Mouse (Mus musculus): ENCODE data around the gene Kcnd2. TPM values are rescaled to one million over a fixed set of nuclear protein-coding genes. Genes with fewer than 3 reads are reported as not detected.

Kcnd2 gene
- polyA plus RNA-seq, 1 experiment from 2014 or later = 4.3 TPM

DNA sequence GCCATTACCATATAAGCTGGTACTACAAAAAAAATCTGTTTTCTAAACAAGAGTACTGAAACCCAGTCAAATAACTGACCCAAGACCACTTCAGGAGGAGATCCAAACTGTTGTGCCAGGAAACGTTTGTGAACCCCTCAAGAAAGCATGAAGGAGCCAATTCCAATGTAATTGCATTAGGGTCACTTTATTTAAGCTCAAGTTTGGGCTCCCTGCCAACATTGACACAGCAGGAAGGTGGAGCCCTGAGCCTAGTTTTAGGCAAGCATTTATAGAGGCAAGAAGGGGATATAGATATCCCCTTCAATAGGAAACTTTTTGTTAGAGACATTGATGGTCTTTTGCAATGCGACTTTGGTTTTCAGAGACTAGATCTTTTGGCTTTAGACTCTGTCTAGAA, 525.3 kb downstream of the Kcnd2 start:
- no peak overlapping the region for H3K9ac ChIP-seq

DNA sequence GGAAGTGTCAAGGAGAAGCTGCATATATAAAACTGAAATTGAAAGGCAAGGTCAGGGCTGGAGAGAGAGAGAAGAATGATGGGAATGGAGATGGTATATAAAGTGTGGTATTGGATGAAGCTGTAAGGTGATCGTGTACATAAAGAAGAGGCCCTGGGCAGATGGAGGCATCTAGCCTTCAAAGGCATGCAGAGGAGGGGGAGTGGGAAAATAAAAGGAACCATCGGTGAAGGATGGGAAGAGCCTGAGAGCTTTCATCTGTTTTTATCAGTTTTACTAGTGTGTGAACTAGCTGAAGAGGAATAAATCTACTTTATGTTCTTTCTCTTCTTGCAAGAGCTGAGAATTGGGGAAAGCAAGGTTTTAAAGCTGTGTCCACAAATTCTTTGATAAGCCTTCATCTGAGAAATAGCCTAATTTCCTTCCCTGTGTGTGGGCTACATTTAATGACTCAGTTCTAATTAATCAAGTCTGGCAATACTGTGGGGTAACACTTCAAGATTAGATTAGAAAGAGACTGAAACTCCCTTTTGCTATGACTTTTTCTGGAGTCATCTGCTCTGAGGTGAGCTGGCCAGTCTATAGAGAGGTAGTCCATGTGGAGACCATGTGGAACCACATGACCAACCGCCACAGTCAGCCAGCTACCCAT, 529.4 kb downstream of the Kcnd2 start:
- Histone ChIP-seq H3K4me3 (replicated peaks) (no peak overlapping the region), H3K4me1 (no peaks in the 10 kb centered on the region), H3K9ac (no peak overlapping the region), H3K9me3 (no peaks in the 10 kb centered on the region), H3K36me3 (replicated peaks) (no peaks in the 10 kb centered on the region), H3K27ac (no peak overlapping the region), H3K4me2 (no peak overlapping the region), H3K27me3 (no peaks in the 10 kb centered on the region)
- ATAC-seq (ENCODE audit: low FRiP score) = no peak
- 89% methylated on average over 3 of the region's 3 CpGs for WGBS

More for the DNA sequence above, 525.3 kb downstream of the Kcnd2 start:
- no peak overlapping the region for H3K27ac ChIP-seq
- no peaks in the 10 kb centered on the region for H3K27me3 ChIP-seq
- H3K4me3 ChIP-seq (replicated peaks) = no peak overlapping the region
- no peaks in the 10 kb centered on the region for H3K36me3 ChIP-seq (replicated peaks)
- no peak for ATAC-seq (ENCODE audit: low FRiP score)
- H3K4me1 ChIP-seq = no peaks in the 10 kb centered on the region
- H3K4me2 ChIP-seq = no peak overlapping the region
- WGBS = 56% methylated on average over 2 of the region's 2 CpGs
- H3K9me3 ChIP-seq = no peaks in the 10 kb centered on the region

DNA sequence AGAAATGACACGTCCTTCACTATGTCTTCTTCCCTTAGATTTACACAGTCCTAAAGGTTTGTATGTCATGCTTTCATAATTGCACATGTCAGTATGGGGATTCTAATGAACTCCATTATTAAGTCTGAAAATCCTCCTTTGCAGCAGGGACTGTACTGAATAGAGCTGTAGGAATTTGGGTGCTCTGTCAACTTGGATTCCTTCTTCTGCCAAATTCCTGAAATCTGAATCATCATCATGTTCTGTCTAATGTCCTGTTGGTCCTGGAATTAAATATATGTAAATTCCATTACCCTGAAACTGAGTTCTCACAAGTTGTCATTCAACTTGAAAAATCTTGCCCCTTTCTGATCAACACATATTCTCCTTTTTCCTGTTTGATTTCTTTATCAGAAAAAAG, 532.2 kb downstream of the Kcnd2 start:
- H3K4me3 ChIP-seq (replicated peaks) = no peak overlapping the region
- no peaks in the 10 kb centered on the region for H3K36me3 ChIP-seq (replicated peaks)
- WGBS = 77% methylated on average over 1 of the region's 1 CpGs
- H3K9ac ChIP-seq = no peak overlapping the region
- no peak overlapping the region for H3K4me2 ChIP-seq
- no peak overlapping the region for H3K27ac ChIP-seq
- ATAC-seq (ENCODE audit: low FRiP score) = no peak
- no peaks in the 10 kb centered on the region for H3K27me3 ChIP-seq
- no peaks in the 10 kb centered on the region for H3K4me1 ChIP-seq
- no peaks in the 10 kb centered on the region for H3K9me3 ChIP-seq

DNA sequence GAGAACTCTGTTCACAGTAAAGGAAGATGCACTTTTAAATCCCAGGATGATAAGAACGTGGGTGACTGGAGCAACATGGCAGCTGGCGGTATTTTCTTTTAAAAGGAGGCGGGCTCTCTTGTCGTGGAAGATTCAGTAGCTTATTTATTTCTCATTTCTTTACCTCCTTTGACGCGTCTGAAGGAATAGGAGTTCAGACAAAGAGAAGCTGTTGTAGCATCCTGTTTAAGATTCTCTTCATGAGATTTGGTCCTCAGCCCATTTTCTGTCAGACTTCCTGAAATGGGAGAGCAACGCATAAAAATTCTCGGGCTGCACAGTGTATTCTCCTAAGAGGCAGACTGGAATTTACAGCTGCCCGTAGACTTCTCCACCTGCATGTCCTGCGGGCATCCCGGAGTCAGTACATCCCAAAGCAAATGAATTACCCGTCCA, 552.5 kb downstream of the Kcnd2 start:
- H3K4me2 ChIP-seq = no peak overlapping the region
- H3K9me3 ChIP-seq = no peaks in the 10 kb centered on the region
- no peak overlapping the region for H3K4me3 ChIP-seq (replicated peaks)
- no peak overlapping the region for H3K27ac ChIP-seq
- H3K4me1 ChIP-seq = no peaks in the 10 kb centered on the region
- no peaks in the 10 kb centered on the region for H3K36me3 ChIP-seq (replicated peaks)
- no peaks in the 10 kb centered on the region for H3K27me3 ChIP-seq
- no peak for ATAC-seq (ENCODE audit: low FRiP score)
- no peak overlapping the region for H3K9ac ChIP-seq
- WGBS = 83% methylated on average over 12 of the region's 12 CpGs

DNA sequence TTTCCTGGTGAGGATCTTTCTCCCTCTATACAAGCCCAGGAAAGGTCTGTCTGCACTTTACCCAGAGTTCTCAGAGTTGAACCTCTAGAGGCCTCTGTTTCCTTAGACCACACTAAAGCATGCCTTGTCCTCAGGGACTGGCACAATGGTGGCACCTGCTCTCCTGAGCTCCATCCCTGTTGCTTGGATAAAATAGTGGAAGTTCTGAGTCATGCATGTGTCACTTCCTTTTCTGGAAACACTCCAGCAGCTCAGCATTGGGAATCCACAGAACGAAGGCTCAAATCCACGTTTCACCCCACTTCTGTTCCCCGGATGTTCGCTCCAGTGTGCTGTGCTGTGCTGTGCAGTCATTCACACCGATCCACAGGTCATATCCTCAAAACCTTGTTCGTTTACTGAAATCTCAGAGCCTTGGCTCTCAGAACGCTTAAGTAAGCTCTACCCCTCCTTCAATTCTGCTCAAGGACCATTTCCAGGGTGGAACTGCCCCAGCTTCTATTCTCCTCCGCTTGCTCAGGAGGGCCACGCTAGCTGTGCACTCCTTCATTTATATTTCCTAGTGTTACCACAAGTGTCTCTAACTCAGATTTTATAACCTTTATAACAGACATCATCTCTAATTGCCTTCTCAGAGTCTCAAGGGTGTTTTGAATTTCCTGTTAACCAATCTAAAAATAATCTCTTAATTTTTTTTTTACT, 553.6 kb downstream of the Kcnd2 start:
- Histone ChIP-seq H3K9ac (no peak overlapping the region), H3K4me3 (replicated peaks) (no peak overlapping the region), H3K36me3 (replicated peaks) (no peaks in the 10 kb centered on the region), H3K9me3 (no peaks in the 10 kb centered on the region), H3K27me3 (no peaks in the 10 kb centered on the region), H3K27ac (no peak overlapping the region), H3K4me1 (no peaks in the 10 kb centered on the region), H3K4me2 (no peak overlapping the region)
- ATAC-seq (ENCODE audit: low FRiP score) = no peak
- WGBS = 91% methylated on average over 9 of the region's 9 CpGs

DNA sequence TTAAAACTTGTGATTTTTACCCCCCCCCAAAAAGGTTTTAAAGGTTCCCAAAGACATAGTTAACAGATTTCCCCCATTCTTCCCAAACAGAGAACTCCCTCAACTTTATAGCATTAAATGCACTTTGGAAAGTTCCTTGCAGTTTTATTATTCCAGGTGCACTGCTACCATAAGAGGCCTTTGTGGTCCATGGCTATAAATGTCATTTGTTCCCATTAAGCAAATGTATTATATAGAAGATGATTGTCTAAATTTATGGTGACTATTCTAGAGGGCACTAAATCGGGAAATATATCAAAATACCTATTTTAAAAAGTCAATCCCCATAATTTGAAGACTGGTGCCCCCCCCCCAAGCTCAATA, 554.1 kb downstream of the Kcnd2 start:
- Histone ChIP-seq H3K4me3 (replicated peaks) (no peak overlapping the region), H3K27ac (no peak overlapping the region), H3K27me3 (no peaks in the 10 kb centered on the region), H3K9me3 (no peaks in the 10 kb centered on the region), H3K4me1 (no peaks in the 10 kb centered on the region), H3K36me3 (replicated peaks) (no peaks in the 10 kb centered on the region), H3K9ac (no peak overlapping the region), H3K4me2 (no peak overlapping the region)
- no peak for ATAC-seq (ENCODE audit: low FRiP score)
- 93% methylated on average over 1 of the region's 1 CpGs for WGBS

DNA sequence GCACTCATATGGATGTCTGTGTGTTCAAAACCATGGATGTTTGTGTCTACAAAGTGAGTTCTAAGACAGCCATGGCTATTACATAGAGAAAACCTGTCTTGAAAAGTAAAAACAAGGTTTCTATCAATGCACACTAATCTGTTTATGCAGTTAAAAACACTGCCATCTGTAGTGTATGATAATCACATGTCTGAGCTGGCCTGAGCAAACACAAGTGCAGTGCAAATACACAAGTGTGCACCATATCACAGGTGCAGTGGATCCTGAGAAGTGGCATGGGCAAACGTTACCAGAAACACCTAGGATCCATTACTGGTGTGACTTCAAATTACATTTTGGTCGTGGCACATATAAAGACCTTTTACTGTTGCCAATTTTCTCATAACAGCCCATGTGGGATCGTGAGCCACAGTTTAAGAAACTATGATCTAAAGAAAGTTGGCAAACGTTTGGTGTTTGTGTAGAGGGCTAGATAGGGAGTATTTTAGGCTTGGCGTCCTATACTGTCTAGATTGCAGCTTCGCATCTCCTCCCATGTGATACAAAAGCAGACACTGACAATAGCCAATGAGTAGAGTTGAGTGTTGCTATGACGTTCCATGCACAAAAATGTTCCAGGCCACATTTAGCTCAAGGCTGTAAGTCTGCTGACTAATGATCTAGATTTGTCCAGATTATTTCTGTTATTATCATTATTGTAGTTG, 559.1 kb downstream of the Kcnd2 start:
- no peaks in the 10 kb centered on the region for H3K9me3 ChIP-seq
- H3K4me3 ChIP-seq (replicated peaks) = no peak overlapping the region
- no peak overlapping the region for H3K27ac ChIP-seq
- H3K4me1 ChIP-seq = no peaks in the 10 kb centered on the region
- H3K9ac ChIP-seq = no peak overlapping the region
- ATAC-seq (ENCODE audit: low FRiP score) = no peak
- 90% methylated on average over 7 of the region's 7 CpGs for WGBS
- H3K36me3 ChIP-seq (replicated peaks) = no peaks in the 10 kb centered on the region
- no peak overlapping the region for H3K4me2 ChIP-seq
- H3K27me3 ChIP-seq = no peaks in the 10 kb centered on the region
